8 mouse cellular contexts compared by ENCODE assay signal in the genomic region with DNA sequence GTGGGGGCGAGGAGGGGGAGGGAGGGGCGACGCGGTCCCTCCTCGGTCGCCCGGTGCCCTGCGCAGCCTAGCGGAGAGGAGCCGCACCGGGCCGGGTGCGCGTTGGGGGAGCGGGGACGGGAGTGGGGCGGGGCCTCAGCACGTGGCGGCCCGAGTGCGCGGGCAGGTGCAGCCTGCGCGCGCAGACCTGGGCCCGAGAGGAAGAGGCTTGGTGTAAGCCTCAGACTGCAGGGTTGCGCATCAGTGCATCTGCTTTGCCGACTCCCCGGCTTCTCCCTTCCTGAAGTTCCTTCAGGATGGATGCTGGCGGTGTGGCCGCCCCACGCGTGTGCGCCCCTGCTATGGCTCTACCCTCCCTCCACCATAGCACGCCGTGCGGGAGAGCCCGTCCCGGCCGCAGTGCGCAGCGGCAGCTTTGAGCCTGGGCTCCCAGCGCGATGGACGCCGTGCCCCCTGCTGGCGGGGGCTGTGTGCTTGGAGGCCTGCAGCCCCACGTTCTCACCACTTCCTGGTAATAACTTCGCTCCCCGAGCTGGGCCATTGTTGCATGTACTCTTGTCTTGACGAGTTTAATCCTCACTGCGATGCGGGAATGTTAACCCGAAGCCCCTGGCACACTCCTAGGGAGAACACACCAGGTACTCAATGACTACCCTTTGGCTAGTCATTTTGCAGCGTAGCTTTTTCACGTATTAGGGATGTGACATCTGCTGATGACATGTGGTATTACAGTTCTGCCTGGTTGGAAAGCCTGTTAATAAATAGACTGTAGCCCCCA. TPM values are rescaled to one million over a fixed set of nuclear protein-coding genes. Genes with fewer than 3 reads are reported as not detected.
DNase-seq lines count a peak whose midpoint lies in the region; ATAC-seq and TF ChIP-seq lines count a peak whose summit lies in the region.

TSS of gene Ccdc88c (minus strand) at position 103 of the 778 bp plus-strand sequence.

- H3K4me1 ChIP-seq in lung, embryonic 15.5 days, result peaks cover 19% of the 10 kb centered on the region
- peaks cover 25% of the 10 kb centered on the region for H3K4me1 ChIP-seq in olfactory bulb, adult 2 months (ENCODE audit: control insufficient read depth, insufficient read depth, low read length)

- no peak for TF ChIP-seq POLR2A in olfactory bulb, adult 2 months (IDR thresholded peaks at IDR 0.05; ENCODE audit: insufficient read depth, low read depth, low read length)

- TF ChIP-seq CTCF in olfactory bulb, adult 2 months (IDR thresholded peaks at IDR 0.05; ENCODE audit: insufficient read depth, low read depth, low read length), result peak; percentile 87

- H3K9me3 ChIP-seq in lung, embryonic 15.5 days, result no peaks in the 10 kb centered on the region

- H3K4me3 ChIP-seq in lung, embryonic 15.5 days, result peak within 1 kb of the TSS; percentile 68
- H3K4me3 ChIP-seq in olfactory bulb, adult 2 months (ENCODE audit: insufficient read depth, low read depth, low read length), result peak within 1 kb of the TSS; percentile 55

- 1% methylated on average over 54 of the region's 56 CpGs for WGBS in lung, embryonic 15.5 days
- WGBS in olfactory bulb, adult 2 months, result under 1% methylated on average over 52 of the region's 56 CpGs

- peak within 1 kb of the TSS; percentile 92 for H3K27ac ChIP-seq in lung, embryonic 15.5 days
- 0 out of 2 replicates have a peak within 1 kb of the TSS, but pooled peaks have one; percentile 31 for H3K27ac ChIP-seq in olfactory bulb, adult 2 months (ENCODE audit: insufficient read depth, low read depth, low read length)

- DNase-seq in NIH3T3 (ENCODE audit: low read depth), result peak; percentile 79
- DNase-seq in cerebellum, adult 8-10 months, result peak; percentile 60
- DNase-seq in forelimb bud, embryonic 11.5 days (ENCODE audit: low read depth, low spot score), result peak; percentile 84
- DNase-seq in layer of hippocampus, adult 9-10 months (ENCODE audit: low spot score), result peak; percentile 69
- DNase-seq in thymus, postnatal 0 days (ENCODE audit: low spot score), result peak; percentile 96

- H3K4me2 ChIP-seq in lung, embryonic 15.5 days, result peak within 1 kb of the TSS; percentile 94

- H3K36me3 ChIP-seq in lung, embryonic 15.5 days, result no peaks in the 10 kb centered on the region

- peaks cover 27% of the 10 kb centered on the region for H3K27me3 ChIP-seq in lung, embryonic 15.5 days

- ATAC-seq in hematopoietic stem cell, adult 5-6 weeks (replicated peaks in 1 of 2; ENCODE audit: insufficient read depth in 1 of 2, low FRiP score in 2 of 2, low TSS enrichment in 1 of 2, low read depth in 1 of 2, poor library complexity in 2 of 2, severe bottlenecking in 2 of 2), result peak; percentile 77 to 81
- peak; percentile 87 for ATAC-seq in lung, embryonic 15.5 days (ENCODE audit: borderline replicate concordance, extremely low read depth, low FRiP score, low TSS enrichment)

- H3K9ac ChIP-seq in lung, embryonic 15.5 days, result peak within 1 kb of the TSS; percentile 74

RNA-seq across cellular contexts. Expression of gene Ccdc88c, which starts in this region (rescaled TPM):
- total RNA-seq in hematopoietic stem cell, adult 5-6 weeks (2017), result 78.5 and 81.7 TPM in 2 replicates
- polyA plus RNA-seq in lung, embryonic 15.5 days (2015; fragmentation: Nextera tagmentation; extraction: Ambion mirVana), result 14.3 and 17.9 TPM in 2 replicates
- polyA plus RNA-seq in olfactory bulb, adult 2 months (2012; ENCODE audit: insufficient read depth, insufficient read length, low replicate concordance, missing spikeins), result 56.2 TPM in 1 of 2 replicates, not detected in the other
- 17.1 and 24.5 TPM in 2 replicates for polyA plus RNA-seq in thymus, postnatal 0 days (2015; fragmentation: Nextera tagmentation; extraction: Ambion mirVana)

Comparison
In these comparisons a context has a peak if more than half of its experiments do, and no peak if none do; other contexts are left out.
1. Peak in every context shown above with its lines: DNase-seq, ATAC-seq, H3K4me3 ChIP-seq and H3K27ac ChIP-seq.